Mouse (Mus musculus) spleen, adult 18-20 months (tissue): ENCODE data around the gene Zic4.

ENCODE experiments used
- DNase-seq, 2 experiments: peaks; one replicate each; pipeline ENCODE4 v3.0.0; 2022; ENCODE audit warnings: mixed read lengths in 2 of 2

Zic4 gene

GRCm38 (mm10) chr9:91361856-91362601, at the start of gene Zic4:
Gene Zic4, plus strand, starts transcription at chr9:91362413.
- no peak for DNase-seq

- no peak for DNase-seq
Measured at GRCm38 (mm10) chr9:91347591-91347990, 14.6 kb upstream of the Zic4 start.

- no peak for DNase-seq
Measured at GRCm38 (mm10) chr9:91348746-91349145, 13.5 kb upstream of the Zic4 start.

DNA sequence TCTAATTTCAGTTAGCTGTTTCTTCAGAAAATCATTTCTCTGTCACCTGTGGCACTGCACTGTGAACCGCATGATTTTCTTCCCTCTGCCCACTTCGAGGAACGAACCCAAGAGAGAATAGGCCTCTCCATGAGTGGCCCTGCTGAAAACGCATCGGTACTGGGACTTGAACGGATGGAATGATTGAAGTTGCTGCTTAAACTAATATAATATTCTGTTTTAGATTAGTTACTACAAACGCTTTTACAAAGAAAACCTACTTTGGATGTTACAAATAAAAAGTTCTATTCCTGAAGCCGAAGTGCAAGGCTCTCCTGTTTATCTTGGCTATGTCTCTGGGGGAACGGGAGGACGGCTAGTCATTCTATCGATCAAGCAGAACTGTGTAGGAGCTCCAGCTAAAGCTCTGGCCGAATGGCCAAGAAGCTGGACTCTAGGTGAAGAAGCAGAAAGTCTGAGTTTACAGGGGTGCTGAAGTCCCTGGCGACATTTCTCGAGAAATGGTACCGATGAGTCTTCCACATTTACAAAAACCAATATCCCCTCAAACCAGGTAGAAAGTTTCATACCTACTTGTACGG, 11.9 kb upstream of the Zic4 start:
- no peak for DNase-seq

DNA sequence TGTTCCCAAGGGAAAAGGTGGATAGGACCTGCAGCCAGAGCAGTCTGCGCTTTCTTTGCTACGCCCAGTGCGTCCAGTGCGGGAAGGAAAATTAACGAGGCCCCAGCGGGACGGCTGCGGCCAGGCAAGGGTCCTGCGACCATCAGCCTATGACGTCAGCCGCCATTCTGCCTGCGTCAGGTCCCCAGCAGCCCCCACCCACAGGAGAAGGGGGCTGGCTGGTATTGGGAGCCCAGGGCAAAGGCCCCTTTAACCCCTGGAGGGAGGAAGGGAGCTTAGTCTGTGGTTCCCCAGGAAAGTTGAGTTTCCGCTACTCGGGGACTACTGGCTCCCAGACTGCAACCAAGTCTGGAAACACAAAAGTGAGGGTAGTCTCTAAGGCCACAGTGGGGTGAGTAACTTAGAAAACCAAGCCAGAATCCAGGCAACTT, 11.3 kb upstream of the Zic4 start:
- no peak for DNase-seq

GRCm38 (mm10) chr9:91351361-91351760, 10.9 kb upstream of the Zic4 start:
- DNase-seq = no peak

- DNase-seq = no peak
Measured at GRCm38 (mm10) chr9:91351961-91352411, 10.2 kb upstream of the Zic4 start.

- DNase-seq = no peak
Measured at GRCm38 (mm10) chr9:91352786-91353185, 9.4 kb upstream of the Zic4 start.

DNA sequence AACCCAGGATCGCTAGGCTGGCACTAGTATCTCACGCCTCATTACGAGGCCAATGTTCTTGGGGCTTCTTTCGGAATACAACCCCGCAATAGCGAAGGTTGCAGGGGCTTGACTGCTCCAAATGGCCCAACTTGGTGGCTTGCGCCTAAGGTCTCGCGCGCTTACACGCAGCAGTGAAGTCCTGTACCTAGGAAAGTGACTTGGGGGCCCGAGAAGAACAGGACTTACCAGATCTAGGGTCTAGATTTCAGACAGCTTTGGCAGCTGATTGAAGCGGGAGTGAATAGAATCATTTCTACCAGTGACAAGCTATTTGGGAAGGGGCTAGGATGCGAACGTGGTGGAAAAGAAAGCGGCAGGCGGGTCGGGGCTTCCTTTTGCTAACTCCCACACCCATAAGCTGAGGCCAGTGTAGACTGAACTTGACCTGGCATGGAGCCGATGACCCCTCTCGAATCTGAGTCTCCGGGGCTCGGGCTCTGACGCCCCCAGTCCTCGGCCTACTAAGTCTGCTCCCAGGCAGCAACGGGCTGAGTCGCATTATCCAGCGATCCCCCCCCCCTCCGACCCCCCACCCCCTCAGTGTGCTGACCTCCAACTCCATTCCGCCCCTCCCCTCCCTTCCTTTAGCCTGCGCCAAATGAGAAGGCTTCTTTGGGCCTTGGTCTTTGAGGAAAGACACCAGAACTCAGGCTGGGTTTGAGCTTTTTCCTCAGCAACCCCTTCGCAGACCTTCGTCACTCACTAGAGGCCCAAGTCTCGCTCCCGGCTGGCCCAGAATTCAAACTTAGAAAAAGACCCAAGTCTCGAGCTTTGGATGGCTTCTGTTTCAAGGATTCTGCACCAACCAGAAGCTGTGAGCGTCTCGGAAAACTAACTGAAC, 8.4 kb upstream of the Zic4 start:
- no peak for DNase-seq

DNA sequence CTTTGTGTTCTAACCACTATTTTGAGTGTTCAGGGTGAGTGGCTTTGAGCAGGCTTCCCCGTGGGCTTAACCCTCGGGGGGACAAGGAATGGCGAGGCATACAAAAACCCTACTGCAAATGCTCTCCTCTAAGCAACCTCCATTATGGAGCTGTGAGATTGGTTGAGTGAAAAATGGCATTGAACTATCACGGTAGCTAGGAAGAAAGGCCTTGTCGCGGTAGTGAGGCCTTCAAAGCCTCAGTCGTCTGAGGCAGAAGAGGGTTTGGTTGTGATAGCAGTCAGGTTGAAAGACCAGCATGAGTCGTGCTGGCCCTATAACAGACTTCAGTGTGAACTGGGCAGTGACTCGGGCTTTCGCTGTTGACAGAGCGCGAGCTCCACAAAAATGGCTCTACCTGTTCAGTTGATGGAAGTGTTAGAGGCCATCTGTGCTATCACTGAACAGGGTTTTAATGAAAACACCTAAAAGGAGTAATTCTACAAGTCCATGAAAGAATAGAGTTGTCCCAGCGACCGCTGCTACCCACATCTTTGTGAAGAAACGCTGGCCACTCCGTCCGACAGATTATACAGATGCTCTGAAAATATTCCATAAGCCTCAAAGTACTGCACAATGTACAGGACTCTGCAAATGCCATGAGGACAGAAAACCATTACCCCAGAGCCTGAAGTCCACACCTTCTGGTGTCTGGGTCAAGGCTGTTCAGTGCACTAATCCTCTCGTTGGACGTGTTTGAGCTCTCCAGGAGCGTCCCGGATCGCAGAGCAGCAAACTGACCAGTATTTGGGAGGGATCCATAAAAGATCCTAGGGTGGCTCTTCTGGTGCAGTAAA, 7.6 kb upstream of the Zic4 start:
- no peak for DNase-seq

- no peak for DNase-seq
Measured at GRCm38 (mm10) chr9:91355270-91355589, 7.0 kb upstream of the Zic4 start.

DNA sequence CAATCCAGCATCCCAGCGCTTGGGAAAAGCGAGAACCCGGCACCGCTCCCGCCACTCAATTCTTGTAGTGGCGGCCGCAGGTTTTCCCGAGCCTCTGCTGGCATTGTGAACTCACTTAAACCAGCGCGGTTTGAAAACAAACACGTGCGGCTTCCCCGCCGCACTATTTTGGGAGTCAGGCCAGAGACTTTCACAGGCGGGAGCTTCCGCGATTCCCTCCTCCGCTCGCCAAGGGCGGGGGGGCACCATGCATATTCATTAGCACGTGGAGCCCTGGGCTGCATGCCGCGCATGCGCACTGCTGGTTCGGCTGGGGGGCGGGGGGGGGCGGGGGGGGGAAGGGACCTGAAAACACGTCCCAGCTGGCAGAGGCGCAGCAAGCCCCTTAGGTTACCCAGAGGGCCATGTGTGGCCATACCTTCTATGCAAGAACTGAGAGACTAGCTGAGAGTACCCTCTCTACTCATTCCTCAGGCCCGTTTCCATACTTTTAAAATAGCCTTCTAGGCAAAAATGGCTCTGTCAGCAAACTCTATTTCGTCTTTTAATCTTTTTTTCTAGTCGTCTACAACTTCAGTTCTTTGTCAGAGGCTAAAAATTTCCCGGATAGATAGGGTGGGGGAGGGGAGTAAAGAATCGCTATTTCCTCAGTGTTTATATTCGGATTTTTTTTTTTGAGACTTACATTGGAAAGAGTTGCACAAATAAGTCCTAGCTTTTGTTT, 6.4 kb upstream of the Zic4 start:
- DNase-seq = no peak

DNA sequence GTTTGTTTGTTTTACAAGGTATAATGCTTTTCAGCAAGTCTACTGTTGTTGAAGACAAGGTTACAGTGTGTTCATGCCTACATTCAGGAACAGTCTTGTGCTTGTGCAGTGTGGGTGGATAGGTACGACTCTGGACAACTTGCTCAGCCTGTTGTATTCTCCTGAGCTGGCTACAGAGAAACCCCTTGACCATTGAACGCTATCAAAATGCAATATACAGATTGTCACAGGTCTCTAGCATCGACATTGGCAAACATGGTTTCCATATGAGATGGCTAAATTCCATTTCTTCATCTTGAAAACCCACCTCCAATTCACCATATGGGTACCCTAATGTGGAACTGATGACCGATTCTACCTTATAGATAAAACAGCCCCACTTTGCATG, 5.9 kb upstream of the Zic4 start:
- no peak for DNase-seq

GRCm38 (mm10) chr9:91357321-91357720, 4.9 kb upstream of the Zic4 start:
- DNase-seq = no peak

GRCm38 (mm10) chr9:91358851-91359687, 3.1 kb upstream of the Zic4 start:
- DNase-seq = no peak

DNA sequence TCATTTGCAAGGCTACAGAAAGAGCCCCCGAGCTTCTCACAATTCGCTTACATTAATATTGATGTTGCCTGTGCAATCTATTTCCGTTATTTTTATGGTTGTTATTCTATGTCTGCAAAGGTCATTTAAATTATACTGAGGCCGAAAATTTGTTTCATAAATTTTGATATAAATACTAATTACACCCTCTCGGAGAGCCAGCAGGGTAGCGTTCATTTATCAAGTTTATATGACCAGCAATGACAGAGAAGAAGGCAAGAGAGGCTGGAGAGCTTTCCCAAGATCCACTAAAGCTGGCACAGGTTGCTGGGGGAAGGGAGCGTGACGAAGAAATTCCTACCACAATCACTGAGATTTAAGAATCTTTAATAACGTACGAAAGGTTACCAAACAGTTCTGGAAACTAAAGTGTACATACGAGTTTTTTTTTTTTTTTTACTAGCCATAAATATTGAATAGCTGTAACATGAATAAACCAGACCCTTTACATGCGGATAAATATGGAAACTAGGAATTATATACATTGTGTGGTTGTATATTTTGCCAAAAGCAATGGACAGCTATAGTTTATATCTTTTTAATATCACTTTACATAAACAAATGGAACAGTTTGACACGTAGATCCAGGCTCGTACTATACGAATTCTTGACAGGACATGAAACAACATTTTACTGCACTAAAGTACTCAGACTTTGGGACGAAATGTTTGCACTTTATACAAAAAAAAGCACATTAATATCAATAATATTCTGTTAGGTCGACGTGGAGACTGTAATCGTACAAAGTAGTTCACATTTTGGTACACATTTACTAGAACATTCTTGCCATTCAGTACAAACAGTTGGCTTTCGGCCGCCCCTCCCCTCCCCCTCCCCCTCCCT, 1.8 kb upstream of the Zic4 start:
- DNase-seq = no peak

DNA sequence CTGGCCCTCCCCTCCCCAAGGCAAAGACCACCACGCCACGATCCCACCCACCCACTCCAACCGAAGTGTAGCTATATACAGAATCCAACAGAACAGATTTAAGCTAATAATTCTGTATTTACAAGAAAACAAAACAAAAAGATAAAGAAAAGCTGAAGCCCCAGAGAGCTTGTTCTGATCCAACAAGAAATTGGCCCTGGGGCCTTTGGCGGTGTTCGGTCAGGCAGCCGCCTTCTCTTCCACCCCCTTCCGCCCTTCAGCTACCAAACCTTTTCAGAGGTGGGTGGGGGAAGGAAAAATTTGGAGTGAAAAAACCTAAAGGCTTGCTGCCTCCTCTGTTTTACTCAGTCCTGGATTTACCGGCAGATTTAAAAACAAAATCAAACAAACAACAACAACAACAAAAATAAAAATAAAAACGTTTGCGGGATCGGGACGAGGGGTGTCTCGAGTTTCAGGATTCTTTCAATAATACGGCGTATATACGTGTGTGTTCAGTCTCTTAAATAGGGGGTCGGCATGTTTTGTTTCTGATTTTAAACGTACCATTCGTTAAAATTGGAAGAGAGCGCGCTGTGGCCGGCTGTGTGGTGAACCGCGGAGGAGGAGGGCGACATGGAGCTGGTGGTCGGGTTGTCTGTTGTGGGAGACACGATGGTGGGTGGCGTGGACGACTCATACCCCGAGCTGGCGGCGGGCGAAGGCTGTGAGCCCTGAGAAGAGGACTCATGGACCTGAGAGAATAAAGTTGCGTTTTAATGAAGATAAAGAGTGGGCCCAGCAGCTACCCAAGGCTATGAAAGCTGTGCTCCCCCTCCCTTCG, 969 bp upstream of the Zic4 start:
- DNase-seq = no peak

- DNase-seq = no peak
Measured at GRCm38 (mm10) chr9:91363011-91363730, 958 bp downstream of the Zic4 start.

- DNase-seq = no peak
Measured at GRCm38 (mm10) chr9:91363814-91364126, 1.6 kb downstream of the Zic4 start.
